Mouse (Mus musculus): Measurements from ENCODE around the gene Rnf224.

Rnf224 gene

DNA sequence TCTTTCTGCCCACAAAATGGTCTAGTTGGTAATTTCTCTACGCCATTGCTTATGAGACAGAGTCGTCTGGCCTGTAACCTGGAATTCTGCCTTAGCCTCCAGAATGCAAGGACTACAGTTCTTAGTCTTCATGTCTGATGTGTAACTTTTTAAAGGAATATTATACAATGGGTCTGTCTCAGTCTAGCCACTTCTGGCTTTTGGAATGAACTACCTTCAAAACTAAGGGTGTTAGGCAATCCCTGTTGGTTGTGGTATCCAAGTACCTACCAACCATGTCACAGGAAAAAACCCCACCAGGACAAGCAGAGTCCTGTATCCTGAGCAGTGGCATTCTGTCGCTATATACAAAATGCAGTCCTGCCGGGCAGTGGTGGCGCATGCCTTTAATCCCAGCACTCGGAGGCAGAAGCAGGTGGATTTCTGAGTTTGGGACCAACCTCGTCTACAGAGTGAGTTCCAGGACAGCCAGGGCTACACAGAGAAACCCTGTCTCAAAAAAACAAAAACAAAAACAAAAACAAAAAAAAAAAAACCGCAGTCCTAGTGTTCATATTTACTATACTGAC, 10.7 kb downstream of the Rnf224 start:
- DNase-seq (ENCODE audit: low spot score) = no peak

DNA sequence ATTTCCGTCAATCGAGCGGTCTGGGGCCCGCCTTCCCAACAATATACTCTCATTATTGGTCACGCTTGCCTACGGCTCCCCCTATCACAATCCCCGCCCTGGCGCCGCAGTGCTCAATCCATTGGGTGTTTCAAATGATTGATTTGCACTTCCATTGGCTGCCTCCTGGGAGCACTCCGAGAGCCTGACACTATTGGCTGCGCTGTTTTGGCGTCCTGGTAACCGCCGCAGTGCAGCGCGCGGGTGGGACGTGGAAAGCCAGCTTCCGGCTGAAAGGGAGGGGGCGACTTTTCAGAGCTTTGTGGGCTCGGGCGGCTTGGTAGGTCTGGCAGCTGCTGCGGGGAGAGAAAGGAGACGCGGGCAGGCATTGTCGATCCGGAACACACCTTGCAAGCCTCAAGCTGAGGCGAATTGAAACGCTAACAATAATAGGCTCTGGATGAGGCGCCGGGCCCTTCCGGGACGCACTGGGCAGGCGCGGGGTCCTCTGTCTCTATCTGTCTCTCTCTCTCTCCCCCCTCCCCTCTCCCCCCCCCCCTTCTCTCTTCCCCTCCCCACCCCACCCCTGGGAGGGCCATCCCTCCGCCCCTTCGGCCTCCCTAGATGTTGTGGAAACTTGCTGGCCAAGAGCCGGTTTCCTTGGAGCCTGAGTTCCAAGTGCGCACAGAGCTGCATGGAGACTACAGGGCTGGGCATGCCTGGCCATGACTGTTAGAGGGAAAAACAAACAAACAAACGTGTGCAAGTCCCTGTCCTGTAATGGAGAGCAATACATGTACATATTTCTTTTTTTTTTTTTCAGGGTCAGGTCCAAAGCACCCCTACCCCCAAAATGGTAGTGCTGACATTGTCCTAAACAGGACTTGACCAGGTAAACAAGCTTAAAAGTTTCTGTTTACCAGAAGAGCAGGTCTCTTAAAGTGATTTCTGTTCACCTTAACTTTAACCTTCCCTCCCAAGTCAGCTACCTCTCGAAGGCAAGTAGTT, 11.5 kb downstream of the Rnf224 start:
- peak; percentile 100 for DNase-seq (ENCODE audit: low spot score)

DNA sequence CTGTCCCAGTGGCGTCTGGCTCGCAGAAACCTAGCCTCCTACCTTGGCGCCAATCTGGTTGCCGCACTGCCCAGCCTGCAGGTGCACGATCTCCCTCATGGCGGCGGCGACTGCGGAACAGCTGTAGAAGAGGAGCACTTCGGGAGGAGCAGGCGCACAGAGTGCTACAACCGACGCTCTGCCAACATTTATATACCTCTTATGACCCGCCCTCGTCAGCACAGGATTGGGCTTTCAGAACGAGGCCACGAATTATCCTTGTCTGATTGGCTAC, 12.2 kb downstream of the Rnf224 start, which contains the start of gene Tubb4b:
Gene Tubb4b, minus strand, starts transcription at position 211 of the 274 bp plus-strand sequence.
- DNase-seq (ENCODE audit: low spot score) = no peak

DNA sequence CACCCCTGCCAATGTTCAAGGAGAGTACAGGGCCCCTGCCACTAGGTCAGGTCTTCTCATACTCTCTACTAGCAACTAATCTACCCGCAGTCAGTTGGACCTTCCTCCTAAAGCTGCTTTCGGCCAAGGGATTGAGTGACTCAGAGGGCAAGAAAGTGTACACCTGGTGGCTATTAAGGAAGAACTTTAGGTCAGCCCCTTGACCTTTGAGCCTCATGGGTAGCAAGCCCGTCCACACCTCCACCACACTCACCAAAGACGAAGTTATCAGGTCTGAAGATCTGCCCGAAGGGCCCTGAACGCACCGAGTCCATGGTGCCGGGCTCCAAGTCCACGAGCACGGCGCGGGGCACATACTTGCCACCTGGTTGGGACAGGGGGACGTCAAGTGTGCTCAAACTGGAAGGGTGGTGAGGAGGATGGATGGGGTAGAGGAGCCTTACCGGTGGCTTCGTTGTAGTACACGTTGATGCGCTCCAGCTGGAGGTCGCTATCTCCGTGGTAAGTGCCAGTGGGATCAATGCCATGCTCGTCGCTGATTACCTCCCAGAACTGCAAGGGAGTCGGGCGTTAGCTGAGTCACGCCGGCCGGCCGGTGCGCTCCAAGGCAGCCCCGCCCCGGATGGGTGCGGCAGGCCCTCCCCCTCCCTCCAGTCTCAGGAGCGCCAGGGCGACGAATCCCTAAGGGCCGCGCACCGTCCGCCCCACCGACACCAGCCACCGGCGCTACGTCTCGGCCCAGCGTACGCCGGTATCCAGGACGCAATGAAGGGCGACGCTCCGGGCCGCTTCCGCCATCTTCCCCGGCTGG, 12.7 kb downstream of the Rnf224 start:
- DNase-seq (ENCODE audit: low spot score) = peak; percentile 76

DNA sequence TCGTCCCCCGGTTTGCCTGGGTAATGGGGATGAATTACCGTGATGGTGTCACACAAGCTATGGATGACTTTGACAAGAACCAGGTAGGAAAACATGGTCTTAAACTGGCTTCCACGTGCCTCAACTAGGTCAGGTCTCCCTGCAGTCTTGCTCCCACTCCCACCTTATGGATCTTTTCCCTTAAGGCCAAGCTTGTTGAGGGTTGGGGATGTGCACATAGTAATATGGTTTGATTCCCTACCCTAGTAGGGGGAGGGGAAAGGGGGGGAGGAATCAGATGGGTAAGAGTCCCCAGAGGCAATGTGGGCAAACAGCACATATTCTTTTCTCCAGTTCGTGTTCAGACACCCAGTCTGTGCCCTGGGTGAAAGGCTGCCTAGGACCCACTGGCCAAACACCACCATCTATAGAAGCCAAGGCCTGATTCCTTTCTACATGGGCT, 15.2 kb downstream of the Rnf224 start:
- DNase-seq (ENCODE audit: low spot score) = no peak

DNA sequence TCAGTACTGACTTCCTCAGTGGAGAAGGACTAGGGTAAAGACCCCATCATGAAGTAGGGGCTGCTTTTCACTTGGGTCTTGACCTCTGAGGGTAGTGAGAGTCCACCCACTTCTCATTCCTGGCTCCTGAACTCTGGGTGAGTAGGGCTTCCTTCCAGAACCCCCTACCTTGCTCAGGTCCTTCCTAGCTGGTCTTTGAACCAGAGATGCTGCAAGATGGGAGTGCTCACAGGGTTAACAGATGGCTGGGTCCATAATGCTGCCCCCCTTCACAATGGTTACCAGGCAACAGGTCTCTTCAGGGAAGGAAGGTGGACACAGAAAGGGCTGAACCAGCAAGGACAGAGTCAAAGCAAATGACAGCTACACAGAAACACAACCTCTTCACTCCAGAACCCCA, 18.1 kb downstream of the Rnf224 start, which contains the start of gene Fam166a:
Gene Fam166a, plus strand, starts transcription at position 301 of the 400 bp plus-strand sequence.
- no peak for DNase-seq (ENCODE audit: low spot score)

DNA sequence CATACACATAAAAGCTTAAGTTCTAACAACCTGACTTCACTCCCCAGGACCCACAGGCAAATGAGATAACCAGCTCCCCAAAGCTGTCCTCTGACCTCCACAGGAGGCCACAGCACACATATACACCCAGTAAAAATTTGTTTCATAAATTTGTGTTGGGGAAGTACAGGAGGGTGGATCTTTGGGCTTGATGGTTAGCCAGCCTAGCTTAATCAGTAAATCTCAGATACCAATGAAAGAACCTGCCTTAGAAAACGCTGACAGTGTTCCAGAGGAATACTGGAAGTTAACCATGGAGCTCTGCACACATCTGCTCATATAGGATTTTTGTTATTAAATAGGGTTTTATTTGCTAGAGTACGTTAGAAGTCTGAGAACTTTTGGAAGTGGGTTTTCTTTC, 18.9 kb downstream of the Rnf224 start:
- DNase-seq (ENCODE audit: low spot score) = no peak

DNA sequence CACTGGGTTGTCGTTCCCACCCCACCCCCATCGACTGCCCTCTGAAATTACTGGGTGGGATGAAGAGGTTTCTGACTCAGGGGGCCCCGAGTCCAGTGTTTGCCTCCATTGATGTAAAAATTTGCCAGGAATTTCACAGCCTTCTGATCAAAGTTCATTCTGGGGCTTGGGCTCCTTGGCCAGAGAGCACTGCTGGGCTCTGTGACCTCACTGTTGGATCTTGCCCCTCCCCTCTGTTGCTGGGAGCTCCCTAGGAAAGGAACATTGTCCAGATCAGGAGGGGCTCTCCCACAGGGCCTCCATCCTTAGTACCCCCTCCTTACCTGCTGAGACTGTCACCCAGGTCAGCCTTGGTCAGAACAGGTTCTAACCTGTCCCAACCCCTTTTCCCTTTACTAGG, 22.1 kb downstream of the Rnf224 start, which contains the start of gene Stpg3:
Gene Stpg3, minus strand, starts transcription at position 194 of the 400 bp plus-strand sequence.
- DNase-seq (ENCODE audit: low spot score) = no peak

DNA sequence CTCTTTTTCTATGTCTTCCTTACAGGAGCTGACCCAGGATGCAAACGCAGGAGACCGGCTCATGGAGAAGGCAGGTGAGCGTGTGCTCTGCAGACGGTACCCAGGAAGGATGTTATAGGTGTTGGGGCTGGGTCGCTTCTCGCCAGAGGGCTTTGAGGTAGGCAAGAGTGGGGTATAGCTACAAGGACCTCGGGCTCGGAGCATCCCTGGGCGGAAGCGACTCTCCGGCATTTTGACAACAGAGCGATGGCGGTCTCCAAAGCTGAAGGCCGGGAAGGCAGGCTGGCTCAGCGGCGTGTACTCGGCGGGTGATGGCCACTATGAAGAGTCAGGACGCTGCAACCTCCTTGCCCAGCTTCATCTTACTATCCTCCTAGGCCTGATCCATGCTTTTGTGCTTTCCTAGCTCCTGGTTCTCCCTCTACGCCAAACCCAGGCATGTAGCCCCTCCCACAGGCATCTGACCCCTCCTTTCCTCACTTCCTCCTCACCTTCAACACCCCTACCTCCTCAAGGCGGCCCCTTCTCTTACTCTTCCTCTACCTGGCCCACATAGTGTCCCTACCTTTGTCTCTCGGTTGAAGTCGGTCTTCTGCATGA, 23.2 kb downstream of the Rnf224 start:
- DNase-seq (ENCODE audit: low spot score) = no peak

DNA sequence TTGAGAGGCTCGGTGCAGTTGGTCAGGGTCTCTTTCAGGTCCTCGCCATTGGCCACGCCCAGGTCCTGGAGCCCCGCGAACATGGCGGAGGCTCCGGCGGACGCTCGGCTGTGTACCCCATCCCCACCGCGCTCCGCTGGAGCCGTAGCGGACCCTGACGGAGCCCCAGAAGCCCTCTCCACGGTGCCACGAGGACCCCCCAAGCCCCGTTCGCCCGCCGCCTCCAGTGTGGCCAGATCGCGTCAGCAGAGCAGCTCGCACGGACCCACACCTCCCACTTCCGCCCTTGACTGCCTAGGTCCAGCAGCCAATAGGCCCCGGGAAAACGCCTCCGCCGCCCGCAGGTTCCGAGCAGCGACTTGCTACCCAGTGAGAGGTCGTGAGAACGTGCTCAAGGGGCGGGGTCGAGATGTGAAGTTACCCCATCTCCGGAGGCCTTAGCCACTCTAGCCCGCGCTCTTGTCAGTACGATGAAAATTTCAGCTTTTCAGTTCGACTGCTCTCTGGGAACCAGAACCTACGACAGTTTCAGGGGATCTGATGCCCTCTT, 25.4 kb downstream of the Rnf224 start, which contains the start of gene Nelfb:
Gene Nelfb, minus strand, starts transcription at position 369 of the 550 bp plus-strand sequence.
- peak; percentile 84 for DNase-seq (ENCODE audit: low spot score)

DNA sequence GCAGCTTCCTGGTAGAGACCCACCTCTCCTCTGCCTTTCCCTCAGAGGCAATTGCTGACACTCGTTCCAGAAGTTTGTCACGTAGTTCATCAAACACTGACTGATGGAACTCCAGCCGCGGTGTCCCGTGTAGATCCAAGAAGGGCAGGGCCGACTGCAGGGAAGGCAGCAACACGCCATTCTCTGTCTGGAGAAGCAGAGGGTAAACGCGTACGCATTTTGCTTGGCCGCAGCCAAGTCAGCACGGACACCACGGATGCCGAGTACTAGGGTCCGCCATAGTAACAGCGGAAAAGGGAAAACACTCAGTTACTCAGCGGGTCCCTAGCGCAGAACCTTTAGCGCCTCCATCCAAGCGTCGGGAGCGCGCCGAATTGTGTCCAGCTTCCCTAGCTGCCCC, 25.9 kb downstream of the Rnf224 start:
- no peak for DNase-seq (ENCODE audit: low spot score)

DNA sequence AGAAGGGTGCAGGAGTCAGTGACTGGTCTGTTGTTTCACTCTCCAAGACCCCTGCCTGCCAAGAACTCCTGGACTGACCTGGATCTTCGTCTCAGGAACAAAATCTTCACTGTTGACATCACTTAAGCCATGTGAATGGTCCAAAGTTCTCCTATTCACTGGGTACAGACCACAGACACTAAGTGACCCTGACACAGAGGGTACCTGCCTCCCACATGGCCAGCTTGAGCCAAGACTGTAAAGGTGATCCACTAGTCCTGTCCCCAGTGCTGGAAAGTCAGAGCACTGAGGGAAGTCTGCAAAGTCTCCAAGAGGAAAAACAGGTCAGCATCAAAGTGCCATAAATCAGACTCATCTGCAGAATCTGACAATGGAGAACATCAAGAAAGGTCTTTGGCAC, 29.0 kb downstream of the Rnf224 start:
- no peak for DNase-seq (ENCODE audit: low spot score)

DNA sequence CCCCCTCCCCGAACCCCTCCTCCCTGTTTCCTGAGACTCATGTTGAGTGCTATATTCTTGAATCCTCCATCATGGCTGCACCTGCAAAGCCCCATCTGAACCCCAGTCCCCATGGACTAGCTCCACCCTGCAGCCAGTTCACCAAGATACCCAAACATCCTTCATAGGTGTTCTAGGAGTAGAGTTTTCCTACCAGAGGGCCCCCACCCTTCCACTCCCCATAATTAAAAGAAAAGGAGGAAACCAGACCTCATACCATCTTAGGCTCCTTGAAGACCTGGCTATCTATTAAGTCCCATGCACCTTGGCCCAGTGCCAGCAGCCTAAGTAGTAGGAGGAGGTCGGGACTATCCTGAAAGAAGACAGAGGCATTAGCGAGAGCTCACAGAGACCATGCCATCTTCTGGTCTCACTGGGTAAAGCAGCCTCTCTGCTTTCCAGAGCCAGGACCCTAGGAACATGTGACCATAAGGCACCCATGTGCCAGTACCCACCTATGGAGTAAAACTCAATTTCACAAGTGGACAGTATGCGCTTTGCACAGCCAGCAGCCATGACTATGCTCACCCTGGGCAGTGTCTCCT, 32.9 kb downstream of the Rnf224 start:
- no peak for DNase-seq (ENCODE audit: low spot score)

DNA sequence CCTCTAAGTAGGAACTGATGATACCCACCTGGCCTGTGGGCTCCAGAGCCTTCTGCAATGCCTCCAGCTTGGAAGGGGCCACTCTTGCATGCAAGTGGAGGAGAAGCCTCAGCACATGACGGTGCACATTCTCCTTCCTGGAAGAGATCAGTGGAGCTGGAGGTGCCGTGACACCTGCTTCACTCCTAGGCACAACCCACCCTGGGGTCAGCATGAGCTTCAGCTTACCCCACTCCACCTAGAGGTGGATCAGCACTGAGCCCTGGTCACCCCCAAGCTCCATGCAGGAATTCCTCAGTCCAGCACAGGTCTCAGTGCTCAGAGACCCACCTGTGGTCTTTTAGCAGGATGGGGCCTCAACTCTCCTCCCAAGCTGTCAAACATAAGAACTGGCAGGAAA, 36.0 kb downstream of the Rnf224 start:
- DNase-seq (ENCODE audit: low spot score) = no peak

DNA sequence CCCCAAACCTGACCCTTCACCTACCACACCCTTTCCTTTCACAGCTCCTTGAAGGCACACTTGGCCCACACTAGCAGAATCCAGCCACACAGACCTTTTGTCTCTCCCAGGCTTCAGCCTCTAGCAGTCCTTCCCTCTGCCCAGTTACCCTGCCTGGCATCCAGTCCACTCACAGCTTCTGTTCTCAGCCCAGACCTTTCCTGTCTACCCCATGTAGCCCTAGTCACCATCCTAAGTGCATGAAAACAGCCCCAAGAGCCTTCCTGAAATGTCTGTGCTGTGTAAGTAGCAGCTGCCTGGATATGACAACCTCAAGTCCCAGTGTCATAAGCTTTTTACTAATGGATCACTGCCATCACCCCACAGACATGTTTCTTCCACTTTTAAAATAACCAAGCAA, 38.6 kb downstream of the Rnf224 start:
- DNase-seq (ENCODE audit: low spot score) = no peak

DNA sequence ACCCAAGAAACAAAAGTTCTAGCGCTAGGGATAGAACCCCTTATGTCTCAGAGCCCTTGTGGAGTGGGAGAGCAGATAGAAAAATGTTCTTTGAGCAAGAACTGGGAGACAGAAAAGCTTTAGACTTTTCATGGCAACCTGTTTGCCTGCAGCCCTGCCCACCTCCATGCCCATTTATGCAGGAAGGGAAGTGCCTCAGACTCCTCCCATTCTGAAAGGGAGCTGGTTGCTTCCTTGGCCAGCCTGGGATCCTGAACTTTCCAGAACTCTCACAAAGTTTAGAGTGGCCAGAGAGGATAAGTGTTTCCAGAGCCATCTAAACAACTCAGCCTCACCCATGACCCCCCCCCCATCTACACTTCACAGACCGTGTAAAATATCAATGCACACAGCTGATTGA, 39.4 kb downstream of the Rnf224 start:
- no peak for DNase-seq (ENCODE audit: low spot score)

DNA sequence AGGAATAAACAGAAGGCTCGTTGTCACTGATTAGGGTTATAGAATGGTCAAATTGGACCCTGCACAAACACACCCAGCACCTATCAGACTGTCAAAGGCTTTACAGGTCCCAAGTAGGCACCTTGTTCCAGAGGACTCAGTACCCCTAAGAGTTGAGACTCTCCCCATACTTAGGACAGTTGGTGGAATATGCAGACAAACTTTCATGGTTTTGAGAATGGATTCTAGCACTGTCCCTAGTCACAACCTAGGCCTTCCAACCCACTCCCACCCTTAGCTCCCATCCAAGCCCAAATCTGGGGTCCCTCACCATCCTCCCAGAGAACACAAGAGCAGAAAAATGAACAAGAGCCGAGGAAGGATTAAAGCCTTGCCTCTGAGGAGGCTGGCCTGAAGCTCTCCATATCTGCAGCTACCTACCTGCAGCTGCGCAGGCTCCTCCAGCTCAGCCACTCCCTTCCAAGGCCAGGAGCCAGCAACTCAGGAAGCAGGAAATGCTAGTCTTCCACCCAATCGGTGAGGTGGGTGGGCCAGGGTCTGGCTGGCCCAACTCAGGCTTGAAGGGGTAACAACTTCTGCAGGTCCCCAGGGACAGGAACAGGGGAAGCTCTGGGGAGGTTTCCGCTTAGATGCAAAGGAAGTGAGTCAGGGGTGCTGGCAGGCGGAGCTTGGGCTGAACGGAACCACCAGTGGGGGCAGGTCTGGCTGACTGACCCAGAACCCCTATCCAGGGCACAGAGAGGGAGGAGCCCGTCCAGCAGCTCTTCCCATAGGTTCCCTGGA, 40.2 kb downstream of the Rnf224 start, which contains the start of gene Tor4a:
Gene Tor4a, minus strand, starts transcription at position 715 of the 783 bp plus-strand sequence.
- DNase-seq (ENCODE audit: low spot score) = peak; percentile 82

DNA sequence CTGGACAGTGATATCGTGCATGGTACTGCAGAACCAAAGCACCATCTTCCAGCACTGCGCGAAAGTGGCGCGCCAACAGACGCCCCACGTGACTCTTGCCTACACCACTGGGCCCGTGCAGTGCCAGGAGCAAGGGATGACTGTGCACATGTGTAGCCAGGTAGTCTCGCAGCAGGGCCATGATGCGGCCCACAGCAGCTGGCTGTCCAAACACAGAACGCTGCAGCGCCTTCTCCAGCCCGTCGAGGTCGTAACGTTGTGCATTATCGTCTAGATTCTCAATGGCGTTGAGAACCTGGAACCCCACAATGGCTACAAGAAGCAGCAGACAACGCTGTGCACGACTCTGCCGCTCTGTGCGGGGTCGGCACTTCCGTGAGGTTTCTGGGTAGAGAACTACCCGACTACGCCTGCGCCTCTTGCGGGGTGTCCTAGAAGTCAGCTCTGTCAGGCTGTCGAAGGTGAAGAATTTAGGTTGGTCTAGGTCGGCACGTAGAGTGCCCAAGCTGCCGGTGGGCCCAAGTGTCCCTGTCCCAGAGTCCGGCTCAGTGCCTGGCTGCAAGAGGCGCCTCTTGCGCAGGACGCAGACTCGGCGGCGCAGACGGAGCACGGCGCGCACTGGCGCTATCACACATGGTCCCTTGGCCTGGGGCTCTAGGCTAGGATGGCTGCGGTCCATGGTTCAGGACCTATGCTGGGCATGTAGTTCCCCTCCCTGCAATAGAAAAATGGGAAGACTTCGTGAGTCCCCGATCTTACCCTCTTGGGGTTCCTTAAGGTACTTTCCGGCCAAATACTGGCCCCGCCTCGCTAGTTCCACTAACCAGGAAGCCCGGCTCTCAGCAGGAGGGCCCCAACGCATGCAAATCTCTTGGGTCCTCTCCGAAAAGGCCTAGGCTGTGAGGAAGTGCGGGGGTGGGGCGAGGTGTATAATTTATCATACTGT, 41.1 kb downstream of the Rnf224 start:
- DNase-seq (ENCODE audit: low spot score) = peak; percentile 46

DNA sequence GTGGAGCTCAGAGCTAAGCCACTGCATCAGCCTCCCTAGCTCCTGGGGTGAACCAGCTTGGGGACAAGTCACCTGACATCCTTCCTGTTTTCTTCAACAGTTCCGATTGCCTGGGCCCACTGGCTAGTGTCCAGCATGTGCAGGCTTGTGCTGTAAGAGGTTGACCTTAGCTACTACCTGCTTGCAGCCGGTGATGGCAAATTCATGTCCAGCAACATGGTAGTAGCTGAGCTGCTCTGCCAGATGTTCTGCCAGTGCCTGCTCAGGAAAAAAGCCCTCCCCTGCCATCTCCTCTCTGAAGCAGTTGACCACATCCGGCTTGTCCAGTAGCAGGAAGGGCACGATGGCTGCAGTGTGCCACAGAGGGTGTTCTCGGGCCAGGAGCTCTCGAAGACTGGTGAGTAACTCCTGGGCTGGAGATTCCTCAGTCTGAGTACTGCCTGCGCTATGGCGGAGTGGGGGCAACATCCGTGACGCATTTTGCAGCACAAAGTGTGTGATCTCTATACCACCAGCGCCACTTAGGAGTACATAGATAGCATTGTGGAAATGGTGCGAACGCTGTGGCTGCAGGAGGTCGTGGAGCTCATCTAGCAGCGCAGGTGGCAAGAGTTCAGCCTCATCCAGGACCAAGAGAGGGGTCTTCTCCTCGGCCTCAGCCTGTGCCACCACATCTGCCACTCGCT, 42.0 kb downstream of the Rnf224 start:
- DNase-seq (ENCODE audit: low spot score) = no peak
